Mouse (Mus musculus) megakaryocyte, adult 5-6 weeks (primary cell): ENCODE measurements around the gene Col8a2. TPM values are rescaled to one million over a fixed set of nuclear protein-coding genes. Genes with fewer than 3 reads are reported as not detected.
A peak's percentile ranks its signal among the peaks of the same experiment; 100 is the strongest.

ENCODE experiments used
- ATAC-seq: 2 replicates; pipeline ENCODE4 v1.8.0; 2016; ENCODE audit warnings: mild to moderate bottlenecking, inconsistent platforms; ENCODE audit not compliant: poor library complexity, severe bottlenecking
- total RNA-seq, 2 experiments: library from RNA; stranded (forward) in 1 of 2; stranded (reverse) in 1 of 2; fragments of 153-499, 151-499 nt in 1 of 2; fragments of 221-1000, 200-1000 nt in 1 of 2; gene quantifications; 2 replicates each; pipeline versions ENCODE4 v1.2.3 to v1.2.4; 2015 to 2017

Col8a2 gene
- total RNA-seq, 2 experiments from 2014 or later = not detected

DNA sequence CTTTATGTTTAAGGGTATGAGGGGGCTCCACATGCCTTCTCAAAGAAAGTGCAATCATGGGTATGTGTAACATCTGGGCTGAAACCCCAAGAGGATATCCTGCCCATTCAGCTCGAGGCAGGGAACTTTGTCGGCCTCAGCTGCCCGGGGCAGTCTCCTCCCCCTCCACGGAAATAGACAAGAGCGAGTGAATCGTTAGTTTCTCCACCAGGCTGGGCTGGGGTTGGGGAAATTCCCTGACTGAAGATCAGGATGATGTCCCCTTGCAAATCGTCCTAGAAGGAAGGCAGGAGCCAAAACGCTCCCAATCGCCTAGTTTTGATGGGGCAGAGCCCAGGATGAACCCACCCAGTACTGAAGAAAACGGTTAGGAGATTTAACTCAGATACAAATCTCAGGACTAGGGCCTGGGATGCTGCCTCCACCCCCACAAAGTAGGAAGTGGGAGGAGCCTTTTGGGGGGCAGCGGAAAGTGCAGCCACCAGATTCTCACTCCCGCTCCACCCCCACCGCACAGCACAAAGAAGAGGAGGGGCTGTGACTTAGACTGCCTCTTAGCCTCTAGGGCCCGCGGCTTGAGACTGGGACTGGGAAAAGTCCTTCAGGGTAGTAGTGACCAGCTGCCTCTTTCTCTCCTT lies 27.0 kb upstream of the Col8a2 start:
- ATAC-seq = peak; percentile 20

DNA sequence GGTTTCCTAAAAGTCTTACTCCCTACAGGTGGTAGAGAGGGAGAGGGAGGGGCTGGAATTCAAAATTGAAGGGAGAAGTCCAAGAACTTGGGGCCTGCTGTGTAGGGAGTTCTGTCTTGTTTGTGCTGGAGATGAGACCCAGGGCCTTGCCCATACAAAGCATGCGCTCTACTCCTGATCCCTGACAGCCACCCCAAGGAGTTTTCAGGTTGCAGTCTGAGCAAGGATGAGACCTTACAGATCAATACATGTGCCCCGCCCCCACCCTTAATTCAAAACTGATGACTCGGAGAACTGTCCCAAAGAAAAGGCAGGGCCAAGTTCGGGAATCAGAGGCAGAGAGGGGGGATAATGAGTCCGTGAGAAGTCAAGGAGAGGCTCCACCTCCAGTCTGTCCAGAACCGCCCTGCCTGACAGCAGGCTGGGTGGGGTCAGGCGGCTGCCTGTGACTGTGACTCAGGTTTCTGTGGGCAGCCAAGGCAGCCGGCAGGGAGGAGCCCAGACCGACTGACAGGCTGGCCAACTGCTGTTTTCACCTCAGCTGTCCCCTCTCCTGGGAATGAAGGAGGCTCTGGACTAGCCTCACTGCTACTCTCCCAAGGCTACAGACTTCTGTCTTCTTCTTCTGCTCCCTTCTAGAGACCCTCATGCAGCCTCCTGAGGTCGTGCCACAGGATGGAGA lies 25.9 kb upstream of the Col8a2 start:
- ATAC-seq = peak; percentile 54

DNA sequence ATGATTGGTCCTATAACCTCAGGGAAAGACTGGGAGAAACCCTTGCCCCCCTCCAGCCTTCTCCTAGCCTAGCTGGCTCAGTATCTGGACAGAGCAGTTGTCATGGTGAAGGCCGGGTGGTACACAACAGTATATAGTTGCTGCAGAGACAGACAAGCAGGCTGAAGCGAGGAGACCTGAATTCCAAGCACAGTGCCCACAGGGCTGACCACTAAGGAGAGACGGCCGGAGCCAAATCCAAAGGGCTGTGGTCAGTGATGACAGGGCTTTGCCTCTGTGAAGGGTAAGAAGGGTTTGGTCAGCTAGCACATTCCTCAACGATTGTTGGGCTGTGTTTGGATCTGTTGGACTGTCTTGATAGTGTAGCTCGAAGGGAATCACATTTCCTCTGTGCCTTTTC lies 25.3 kb upstream of the Col8a2 start:
- no peak for ATAC-seq

DNA sequence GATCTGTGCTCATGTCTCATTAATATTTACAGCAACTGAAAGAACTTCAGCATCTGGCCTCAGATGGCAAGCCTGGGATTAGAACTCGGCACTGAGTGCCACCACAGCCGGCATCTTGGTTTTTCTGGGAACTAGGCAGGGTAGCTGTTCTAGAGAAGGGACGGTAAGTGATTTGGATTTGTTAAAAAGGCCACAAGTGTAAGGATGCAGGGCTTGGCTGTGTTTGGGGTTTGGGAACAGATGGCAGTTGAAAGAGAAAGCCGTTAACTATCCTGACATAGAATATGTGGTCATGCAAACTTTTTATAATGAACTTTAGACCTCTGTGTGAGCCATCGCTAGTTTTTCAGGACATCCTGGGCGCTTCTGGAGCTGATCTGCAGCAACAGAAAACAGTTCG lies 24.9 kb upstream of the Col8a2 start:
- no peak for ATAC-seq

DNA sequence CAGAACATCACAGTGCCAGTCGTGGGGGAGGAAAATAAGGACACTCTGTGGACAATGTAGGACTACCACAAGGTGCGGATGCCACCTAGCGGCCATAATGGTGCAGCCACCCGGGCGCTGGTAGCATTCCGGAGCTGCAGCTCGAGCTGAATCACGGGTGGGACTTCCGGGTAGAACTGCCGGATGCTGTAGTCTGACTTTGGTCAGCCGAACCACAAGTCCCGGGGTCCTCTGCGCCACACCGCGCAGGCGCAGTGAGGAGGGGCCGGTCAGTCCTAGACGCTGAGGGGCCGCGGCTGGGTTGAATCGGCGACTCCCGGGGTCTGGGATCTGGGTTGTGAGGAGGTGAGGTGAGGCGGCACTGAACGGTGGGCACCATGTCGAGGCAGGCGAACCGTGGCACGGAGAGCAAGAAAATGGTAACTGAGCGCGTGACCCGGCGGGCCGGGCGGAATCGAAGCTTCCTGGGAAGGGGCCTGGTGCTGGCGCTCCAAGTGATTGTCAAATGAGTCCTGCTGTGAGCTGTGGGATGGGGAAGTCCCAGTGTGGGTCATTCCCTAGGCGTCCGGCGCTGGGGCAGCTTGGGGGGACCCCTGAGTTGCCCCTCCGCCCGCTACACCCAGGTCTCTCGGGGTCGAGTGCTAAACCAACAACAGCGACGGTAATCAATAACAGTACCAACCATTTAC lies 24.3 kb upstream of the Col8a2 start, which contains the start of gene Trappc3:
TSS of gene Trappc3 (plus strand) at position 207 of the 689 bp plus-strand sequence.
- peak; percentile 77 for ATAC-seq

DNA sequence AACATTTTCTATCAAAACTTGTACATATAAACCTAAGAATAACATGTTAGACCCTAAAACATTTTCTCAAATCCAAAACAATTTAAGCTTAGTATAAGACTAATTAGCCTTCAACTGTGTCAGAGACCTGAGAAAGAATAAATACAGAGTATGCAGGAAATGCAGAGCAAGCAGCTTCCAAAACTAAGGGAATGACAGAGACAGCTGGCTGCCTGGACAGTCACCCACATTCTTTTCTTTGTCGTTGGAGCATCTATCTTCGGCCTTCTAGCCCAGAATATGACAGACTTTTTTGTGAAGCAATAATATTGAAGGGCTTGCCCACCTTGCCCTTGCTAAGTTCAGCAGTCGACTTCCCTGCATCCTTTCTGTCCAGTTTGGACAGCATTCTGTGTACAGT lies 17.3 kb upstream of the Col8a2 start:
- ATAC-seq = no peak

DNA sequence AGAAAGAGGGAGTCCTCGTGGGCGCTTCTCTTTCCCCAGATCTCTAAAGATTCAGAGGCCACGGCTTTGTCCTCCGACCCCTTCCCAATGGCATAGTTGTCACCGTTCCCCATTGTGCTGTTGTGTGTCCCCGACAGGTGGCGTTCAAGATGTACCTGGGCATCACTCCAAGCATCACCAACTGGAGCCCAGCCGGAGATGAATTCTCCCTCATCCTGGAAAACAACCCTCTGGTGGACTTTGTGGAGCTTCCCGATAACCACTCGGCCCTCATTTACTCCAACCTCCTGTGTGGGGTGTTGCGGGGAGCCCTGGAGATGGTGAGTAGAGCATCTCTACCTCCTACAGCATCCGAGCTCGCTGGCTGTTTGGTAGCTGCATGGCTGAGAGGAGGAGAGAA lies 12.8 kb upstream of the Col8a2 start:
- ATAC-seq = no peak

DNA sequence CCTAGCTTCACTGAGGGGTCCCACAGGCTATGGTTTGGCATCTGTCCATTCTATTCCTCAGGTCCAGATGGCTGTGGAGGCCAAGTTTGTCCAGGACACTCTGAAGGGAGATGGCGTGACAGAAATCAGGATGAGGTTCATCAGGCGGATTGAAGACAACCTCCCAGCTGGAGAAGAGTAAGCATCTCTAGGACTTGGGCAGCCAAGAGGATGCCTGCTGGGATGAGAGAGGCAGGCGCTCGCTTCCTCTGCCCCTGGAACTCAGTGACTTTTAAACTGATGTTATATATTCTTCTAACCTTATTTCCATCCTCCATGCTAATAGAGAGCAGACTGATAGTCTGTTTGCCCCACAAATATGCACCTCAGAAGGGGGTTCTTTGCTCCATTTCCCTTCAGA lies 11.5 kb upstream of the Col8a2 start:
- no peak for ATAC-seq

DNA sequence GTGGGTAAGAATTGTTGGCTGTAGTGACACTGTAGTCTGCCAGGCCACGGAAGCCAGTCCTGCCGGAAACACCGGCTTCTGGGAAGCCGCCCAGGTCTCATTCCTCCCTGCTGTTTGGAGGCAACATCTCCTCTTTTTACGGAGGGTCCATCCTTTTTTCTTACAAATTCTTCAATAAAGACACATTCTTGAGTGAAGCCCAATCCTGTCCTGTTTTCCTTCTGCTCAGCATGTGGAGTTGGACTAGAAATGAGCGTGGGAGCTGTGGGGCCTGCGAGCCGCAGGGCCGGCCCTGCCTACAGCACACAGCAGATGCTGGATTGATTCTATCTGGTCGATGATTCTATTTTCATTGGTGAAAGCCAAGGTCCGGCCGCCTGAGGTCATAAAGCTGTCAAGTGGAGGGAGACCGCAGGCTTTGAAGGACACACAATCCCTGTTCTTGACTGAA lies 10.9 kb upstream of the Col8a2 start:
- ATAC-seq = no peak

DNA sequence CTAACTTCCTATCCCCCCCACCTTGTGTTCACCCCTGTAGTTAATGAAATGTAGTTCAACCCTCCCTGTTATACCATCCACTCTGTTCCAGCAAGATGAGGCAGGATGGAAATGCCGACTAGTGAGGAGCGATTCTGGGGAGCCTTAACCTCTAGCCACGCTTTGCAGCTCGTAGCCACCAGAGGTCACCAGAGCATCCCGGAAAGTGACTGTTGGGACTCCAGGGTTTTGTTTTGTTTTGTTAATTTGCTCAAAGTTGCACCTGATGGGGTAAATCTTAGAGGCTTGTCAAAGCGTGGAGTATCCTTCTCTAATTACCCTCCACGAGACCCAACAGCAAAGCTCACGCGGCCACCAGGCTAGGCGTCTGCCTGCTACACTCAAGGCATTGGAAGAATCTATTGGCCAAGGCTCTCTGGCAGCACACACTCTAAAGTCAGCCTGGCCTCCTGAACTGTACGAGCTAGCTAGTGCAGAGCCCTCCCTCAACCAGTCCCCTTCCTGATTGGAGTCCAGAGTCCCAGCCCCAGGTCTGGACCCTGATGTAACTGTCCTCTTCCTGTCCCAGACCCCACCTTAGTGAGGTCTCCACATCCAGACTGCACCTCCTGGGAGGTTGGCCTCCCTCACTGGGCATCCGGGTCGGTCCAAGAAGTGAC lies 8.6 kb upstream of the Col8a2 start:
- peak; percentile 78 for ATAC-seq

DNA sequence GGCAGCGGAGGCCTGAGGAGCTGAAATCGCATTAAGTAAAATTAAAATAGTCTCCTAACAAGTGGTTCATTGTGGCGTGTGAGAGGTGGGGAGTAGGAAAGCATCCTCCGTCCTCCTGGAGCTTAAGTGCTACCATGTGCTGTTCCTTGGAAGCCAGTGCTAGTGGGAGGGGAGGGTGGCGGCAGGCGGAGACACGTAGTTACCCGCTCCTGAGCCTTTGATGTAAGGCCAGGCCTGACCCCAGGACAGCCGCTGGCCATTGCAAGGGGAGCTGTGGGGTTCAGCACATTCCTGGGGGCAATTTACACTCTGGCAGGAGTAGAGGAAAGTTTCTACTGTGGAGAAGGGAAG lies 8.1 kb upstream of the Col8a2 start:
- no peak for ATAC-seq

DNA sequence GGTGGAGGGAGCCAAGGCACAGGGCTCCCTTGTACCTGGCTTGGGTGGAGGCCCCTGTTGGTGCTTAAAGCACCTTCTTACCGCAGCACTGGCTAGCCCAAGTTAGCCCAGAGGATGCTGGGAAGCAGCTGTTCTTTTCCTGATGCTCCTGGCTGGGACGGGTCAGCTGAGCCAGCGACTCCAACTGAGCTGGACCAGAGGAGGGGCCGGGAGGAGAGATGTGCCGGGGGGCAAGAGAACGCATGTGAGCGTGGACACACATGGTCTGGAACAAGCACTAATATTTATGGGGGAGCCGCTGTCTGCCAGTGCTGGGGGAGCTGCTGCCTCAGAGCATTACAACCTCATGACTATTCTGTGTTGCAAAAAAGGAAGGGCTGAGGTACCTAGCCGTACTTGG lies 7.6 kb upstream of the Col8a2 start:
- no peak for ATAC-seq

DNA sequence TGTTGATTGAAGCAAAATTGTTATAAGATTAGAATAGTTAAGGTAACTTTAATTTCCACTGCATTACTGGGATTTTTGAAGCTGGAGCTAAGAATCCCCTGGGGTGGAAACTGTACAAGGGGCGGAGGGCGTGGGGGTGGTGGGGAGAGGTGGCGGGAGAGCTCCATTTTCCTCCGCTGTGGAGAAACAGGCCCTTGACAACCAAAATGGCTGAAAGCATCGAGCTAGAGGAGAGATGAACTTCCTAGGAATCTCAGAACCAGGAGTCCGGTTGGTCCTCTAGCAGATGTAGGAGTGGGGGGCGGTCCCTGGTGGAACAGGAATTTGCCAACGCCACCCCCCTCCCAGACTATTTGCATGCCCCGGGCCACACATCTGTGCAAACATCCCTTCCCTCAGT lies 4.9 kb upstream of the Col8a2 start:
- ATAC-seq = no peak

DNA sequence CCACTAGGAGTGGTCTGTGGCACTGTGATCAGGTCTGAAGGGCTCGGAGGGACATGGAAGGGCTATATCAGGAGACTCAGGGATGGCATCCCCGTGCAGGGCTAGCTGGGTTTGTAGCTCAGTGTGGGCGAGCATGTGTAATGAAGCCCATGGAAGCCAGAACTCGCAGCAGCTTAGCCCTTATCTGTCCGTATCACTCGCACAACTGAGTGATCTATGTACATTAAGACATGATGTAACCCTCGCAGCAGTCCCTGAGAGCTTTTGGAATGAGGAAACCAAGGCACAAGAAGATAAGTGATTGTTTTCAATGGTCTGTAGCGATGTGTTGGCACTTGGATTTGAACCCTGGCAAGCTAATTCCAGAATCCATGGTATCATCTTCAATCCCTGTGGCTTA lies 3.0 kb upstream of the Col8a2 start:
- no peak for ATAC-seq

DNA sequence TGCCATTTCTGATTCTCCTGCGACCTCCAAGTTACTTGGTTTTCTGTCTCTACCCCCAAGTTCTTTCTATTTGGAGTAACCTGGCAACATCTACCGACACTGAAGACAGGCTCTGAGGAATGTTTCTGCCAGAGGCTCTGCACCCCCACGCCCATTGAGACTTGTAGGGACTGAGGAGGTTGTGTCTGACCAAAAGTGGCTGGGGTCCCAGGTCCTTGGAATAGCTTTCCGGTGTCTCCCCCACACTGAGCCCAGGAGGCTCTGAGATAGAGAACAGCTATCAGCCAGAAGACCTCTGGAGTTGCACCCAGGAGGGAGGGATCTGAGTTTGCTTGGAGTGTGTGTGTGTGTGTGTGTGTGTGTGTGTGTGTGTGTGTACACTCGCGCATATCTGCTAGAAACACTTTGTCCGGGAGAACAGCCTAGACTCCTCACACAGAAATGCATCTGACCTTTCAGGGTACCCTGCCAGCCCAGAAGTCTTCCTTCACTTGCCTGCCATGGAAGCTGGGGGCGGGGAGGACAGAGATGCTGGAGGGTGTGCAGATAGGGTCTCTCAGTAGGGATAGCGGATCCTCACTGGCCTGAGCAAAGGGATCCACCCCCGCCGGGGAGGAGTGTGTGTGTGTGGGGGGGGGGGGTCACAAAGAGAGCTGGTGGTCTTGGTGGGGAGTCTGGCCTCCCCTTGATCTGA lies 856 bp downstream of the Col8a2 start:
- ATAC-seq = no peak

DNA sequence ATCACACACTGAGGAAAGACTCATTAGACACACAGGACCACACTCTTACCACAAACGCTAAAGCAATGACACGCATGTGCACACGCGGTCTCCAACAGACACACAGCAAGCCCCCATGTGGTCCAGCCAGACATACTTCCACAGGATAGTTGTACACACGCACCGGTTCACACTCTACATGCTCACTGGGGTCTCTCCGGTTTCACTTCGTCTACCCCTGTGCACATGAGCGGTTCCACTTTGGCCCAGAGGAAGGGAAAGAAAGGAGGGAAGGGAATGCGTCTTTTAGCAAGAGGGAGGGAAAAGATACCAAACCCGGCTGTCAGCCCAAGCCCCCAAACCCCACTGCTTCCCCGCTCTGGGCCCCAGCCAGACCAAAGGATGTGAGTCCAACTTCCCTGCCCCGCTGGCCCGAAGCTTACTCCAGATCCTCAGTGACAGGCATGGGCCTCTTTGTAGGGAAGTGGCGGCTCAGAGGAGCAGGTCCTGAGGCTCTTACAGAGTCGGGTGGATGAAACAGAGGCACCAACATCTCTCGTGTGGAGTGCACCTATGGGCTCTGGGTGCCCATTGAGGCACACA lies 1.6 kb downstream of the Col8a2 start:
- no peak for ATAC-seq

DNA sequence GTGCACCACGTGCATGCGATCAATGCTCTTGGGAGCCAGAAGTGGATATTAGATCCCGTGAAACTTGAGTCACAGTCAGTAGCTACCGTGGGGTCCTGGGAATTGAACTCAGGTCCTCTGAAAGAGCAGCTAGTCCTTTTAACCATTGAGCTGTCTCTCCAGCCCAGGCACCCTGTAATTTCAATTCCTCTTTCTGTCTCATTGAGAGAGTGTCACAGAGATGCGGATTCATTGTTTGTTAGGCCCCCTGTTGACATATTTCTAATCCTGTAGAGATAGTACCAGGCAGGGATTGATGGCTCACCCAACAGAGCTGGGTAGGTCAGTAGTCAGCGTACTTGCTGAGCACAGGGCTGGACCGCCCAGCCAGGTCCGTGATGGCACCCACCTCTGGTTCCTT lies 3.7 kb downstream of the Col8a2 start:
- no peak for ATAC-seq

DNA sequence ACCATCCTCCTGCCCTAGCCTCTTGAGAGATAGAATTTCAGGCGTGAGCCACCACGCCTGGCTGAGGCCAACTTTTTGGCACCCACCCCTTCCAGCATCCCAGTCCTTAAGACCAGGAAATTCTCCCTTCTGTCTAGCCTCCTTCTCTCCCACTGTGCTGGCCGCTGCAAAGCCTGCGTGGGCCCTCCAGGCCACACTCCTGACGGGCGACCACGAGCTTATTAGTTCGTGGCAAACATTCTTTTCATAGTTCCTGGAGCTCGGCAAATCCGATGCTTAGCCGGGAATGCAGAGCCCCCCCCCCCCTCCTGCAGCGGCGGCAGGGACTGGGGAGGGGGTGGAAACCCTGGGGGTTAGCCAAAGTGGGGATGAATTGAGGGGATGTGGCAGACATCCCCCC lies 4.6 kb downstream of the Col8a2 start:
- no peak for ATAC-seq

DNA sequence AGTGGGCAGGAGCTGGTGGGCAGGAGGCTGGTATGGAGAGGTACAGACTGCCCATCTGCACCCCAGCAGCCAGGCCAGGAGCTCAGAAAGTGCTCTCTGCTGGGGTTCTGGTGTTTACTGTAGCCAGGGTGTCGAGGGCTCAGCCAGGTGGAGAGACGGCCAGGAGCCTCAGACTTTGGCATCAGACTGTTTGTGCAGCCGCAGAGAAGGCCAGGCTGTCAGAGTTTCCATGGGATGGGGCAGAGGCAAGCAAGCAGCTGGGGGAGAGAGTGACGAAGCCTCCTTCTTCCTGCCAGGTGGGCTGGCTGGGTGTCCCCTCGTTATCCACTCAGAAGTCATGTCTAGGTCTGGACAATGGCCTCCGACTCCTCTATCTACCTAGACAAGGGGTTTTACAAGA lies 8.6 kb downstream of the Col8a2 start:
- no peak for ATAC-seq

DNA sequence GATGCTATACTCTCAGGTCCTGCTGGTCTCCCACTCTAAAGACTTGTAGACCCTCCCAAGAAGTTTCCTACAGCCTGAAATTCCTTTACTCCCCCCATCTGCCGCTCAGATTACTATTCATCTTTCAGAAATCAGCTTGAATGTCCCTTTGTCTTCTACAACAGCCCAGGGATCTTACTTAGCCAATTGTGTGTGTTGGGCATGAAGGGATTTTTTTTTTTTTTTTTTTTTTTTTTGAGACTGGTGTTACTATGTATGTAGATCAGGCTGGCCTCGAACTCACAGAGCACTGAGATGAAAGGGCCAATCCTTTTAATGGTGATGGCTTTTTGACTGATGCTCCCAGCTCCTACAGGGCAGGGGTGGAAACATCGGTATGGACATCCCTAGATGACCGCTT lies 9.3 kb downstream of the Col8a2 start:
- no peak for ATAC-seq

DNA sequence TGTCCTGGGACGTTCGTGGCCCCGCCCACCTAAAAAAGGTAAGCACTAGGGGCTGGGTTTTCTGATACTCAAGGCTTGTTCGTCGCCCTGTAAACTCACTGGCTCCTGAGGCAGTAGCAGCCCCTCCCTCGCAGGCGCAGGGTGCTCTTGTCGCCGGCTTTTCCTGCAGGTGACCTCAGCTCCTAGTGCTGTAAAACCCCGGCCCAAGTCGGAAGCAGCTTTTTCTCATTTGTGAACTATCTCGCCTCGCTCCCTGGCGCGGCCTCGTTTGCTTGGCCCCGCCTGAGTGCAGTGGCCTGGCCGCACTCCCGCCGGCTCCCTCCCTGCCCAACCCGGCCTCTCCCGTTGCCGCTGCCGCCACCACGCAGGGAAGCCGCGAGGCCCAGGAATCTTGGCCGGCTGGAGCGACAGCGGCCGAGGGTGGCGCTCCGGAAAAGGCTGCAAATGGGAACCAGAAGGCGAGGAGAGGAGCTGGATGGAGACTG lies 10.1 kb downstream of the Col8a2 start:
- peak; percentile 34 for ATAC-seq
